25 mouse cellular contexts compared by ENCODE assay signal in genomic region chr8:47875865-47876264, GRCm38 (mm10). TPM values are rescaled to one million over a fixed set of nuclear protein-coding genes. Genes with fewer than 3 reads are reported as not detected.
DNase-seq lines count a peak whose midpoint lies in the region; ATAC-seq and TF ChIP-seq lines count a peak whose summit lies in the region.
"Had no signal": no experiment of that assay in that cellular context is flagged by ENCODE, and none has a peak within 500 bp of the region (broad histone marks: within the 10 kb centered on the region; RNA-seq: fewer than 3 reads in every experiment).

No protein-coding gene starts in this region.

- peaks cover 3% of the 10 kb centered on the region; the same call in 1 of the 2 replicates for H3K36me3 ChIP-seq in kidney, adult 2 months (ENCODE audit: control insufficient read depth, insufficient read depth, low read length)
- H3K36me3 ChIP-seq in kidney, embryonic 15.5 days, result peaks cover 70% of the 10 kb centered on the region
- no peaks in the 10 kb centered on the region for H3K36me3 ChIP-seq in intestine, embryonic 15.5 days

- H3K4me3 ChIP-seq in kidney, adult 2 months (ENCODE audit: insufficient read depth, low read depth, low read length), result no peak overlapping the region
- no peak overlapping the region for H3K4me3 ChIP-seq in kidney, embryonic 15.5 days (replicated peaks)
- H3K4me3 ChIP-seq in intestine, embryonic 15.5 days (replicated peaks), result no peak overlapping the region
- H3K4me3 ChIP-seq: embryonic facial prominence, embryonic 10.5 days; erythroblast, embryonic 14.5 days; forebrain, embryonic 10.5 days; gastrocnemius, adult 2 months; heart, embryonic 12.5 days had no signal

- no peaks in the 10 kb centered on the region for H3K27me3 ChIP-seq in kidney, adult 2 months (replicated peaks; ENCODE audit: control insufficient read depth, insufficient read depth, low read length)
- no peaks in the 10 kb centered on the region for H3K27me3 ChIP-seq in kidney, embryonic 15.5 days
- no peaks in the 10 kb centered on the region for H3K27me3 ChIP-seq in intestine, embryonic 15.5 days (replicated peaks)
- H3K27me3 ChIP-seq: CH12.LX; heart, embryonic 12.5 days had no signal

- DNase-seq in kidney, adult 2 months, result peak; percentile 72
- peak; percentile 50 to 56 for DNase-seq in kidney, adult 8-10 months
- DNase-seq in kidney, postnatal 25 days, result peak; percentile 34 to 66
- DNase-seq in embryo, embryonic 10.5 days (ENCODE audit: low spot score), result no peak
- no peak for DNase-seq in cerebellum, adult 9-11 months
- DNase-seq in urinary bladder, postnatal 14 days (ENCODE audit: low spot score), result no peak
- DNase-seq: adrenal gland, postnatal 10 days; cerebellum, adult 11 months; cerebellum, adult 9-10 months; cerebellum, postnatal 36 days; gastrocnemius, adult 2 months; gastrocnemius, postnatal 25 days had no signal

- no peaks in the 10 kb centered on the region for H3K9me3 ChIP-seq in kidney, embryonic 15.5 days (replicated peaks)
- H3K9me3 ChIP-seq in intestine, embryonic 15.5 days, result no peaks in the 10 kb centered on the region
- H3K9me3 ChIP-seq: embryonic facial prominence, embryonic 10.5 days; forebrain, embryonic 10.5 days; heart, embryonic 12.5 days had no signal

- H3K4me2 ChIP-seq in kidney, embryonic 15.5 days, result no peak overlapping the region
- H3K4me2 ChIP-seq in intestine, embryonic 15.5 days (replicated peaks), result no peak overlapping the region
- H3K4me2 ChIP-seq: heart, embryonic 12.5 days had no signal

- WGBS in kidney, adult 2 months, result 56% methylated on average over 12 of the region's 12 CpGs
- WGBS in kidney, embryonic 15.5 days, result 92% methylated on average over 12 of the region's 12 CpGs
- 82% methylated on average over 12 of the region's 12 CpGs for WGBS in intestine, embryonic 15.5 days

- no peak for ATAC-seq in kidney, embryonic 15.5 days (replicated peaks; ENCODE audit: low FRiP score)
- ATAC-seq in intestine, embryonic 15.5 days, result 0 out of 2 replicates have a peak, but pooled peaks have one; percentile 22
- ATAC-seq: forebrain, embryonic 14.5 days; hindbrain, embryonic 16.5 days had no signal

- peaks cover 16% of the 10 kb centered on the region for H3K4me1 ChIP-seq in kidney, adult 2 months (ENCODE audit: control insufficient read depth, insufficient read depth, low read length)
- peaks cover 18% of the 10 kb centered on the region; the same call in 1 of the 2 replicates for H3K4me1 ChIP-seq in kidney, embryonic 15.5 days
- no peaks in the 10 kb centered on the region for H3K4me1 ChIP-seq in intestine, embryonic 15.5 days (replicated peaks)
- H3K4me1 ChIP-seq: forebrain, embryonic 10.5 days had no signal

- TF ChIP-seq POLR2A in kidney, adult 2 months (IDR thresholded peaks at IDR 0.05; ENCODE audit: low read depth, low read length), result no peak

- TF ChIP-seq CTCF in kidney, adult 2 months (conservative IDR thresholded peaks at IDR 0.05; ENCODE audit: insufficient read depth, insufficient read length, low read depth, low read length), result no peak

- no peak overlapping the region for H3K9ac ChIP-seq in kidney, embryonic 15.5 days
- H3K9ac ChIP-seq in intestine, embryonic 15.5 days, result no peak overlapping the region
- H3K9ac ChIP-seq: heart, embryonic 12.5 days had no signal

- peak overlapping the region; percentile 71 for H3K27ac ChIP-seq in kidney, adult 2 months (ENCODE audit: insufficient read depth, low read depth, low read length)
- no peak overlapping the region for H3K27ac ChIP-seq in kidney, embryonic 15.5 days
- no peak overlapping the region for H3K27ac ChIP-seq in intestine, embryonic 15.5 days
- H3K27ac ChIP-seq: embryonic facial prominence, embryonic 10.5 days; forebrain, embryonic 10.5 days; gastrocnemius, adult 2 months had no signal

RNA-seq across cellular contexts. Expression of gene Cldn22, which starts 51.6 kb away (rescaled TPM):
- polyA plus RNA-seq in kidney, adult 2 months (2012; rRNA removed), result 0.77 and 1.3 TPM in 2 replicates
- not detected in 2 replicates for polyA plus RNA-seq in kidney, embryonic 15.5 days (2015; fragmentation: Nextera tagmentation; extraction: Ambion mirVana)
- not detected in 2 replicates for polyA plus RNA-seq in intestine, embryonic 15.5 days (2015; fragmentation: Nextera tagmentation; extraction: Ambion mirVana)
- polyA plus RNA-seq: brain, embryonic 14.5 days; embryonic facial prominence, embryonic 10.5 days; embryonic facial prominence, embryonic 14.5 days; erythroblast, embryonic 14.5 days; forebrain, embryonic 10.5 days; forebrain, embryonic 14.5 days; heart, embryonic 12.5 days; heart, embryonic 16.5 days; hindbrain, embryonic 11.5 days; hindbrain, embryonic 16.5 days had no signal

RNA-seq across cellular contexts. Expression of gene Cldn24, which starts 53.9 kb away (rescaled TPM):
- not detected in 2 replicates for polyA plus RNA-seq in kidney, adult 2 months (2012; rRNA removed)
- not detected in 2 replicates for polyA plus RNA-seq in kidney, embryonic 15.5 days (2015; fragmentation: Nextera tagmentation; extraction: Ambion mirVana)
- not detected in 2 replicates for polyA plus RNA-seq in intestine, embryonic 15.5 days (2015; fragmentation: Nextera tagmentation; extraction: Ambion mirVana)
- polyA plus RNA-seq: brain, embryonic 14.5 days; embryonic facial prominence, embryonic 10.5 days; embryonic facial prominence, embryonic 14.5 days; erythroblast, embryonic 14.5 days; forebrain, embryonic 10.5 days; forebrain, embryonic 14.5 days; heart, embryonic 12.5 days; heart, embryonic 16.5 days; hindbrain, embryonic 11.5 days; hindbrain, embryonic 16.5 days had no signal

Comparison
In these comparisons a context has a peak if more than half of its experiments do, and no peak if none do; other contexts are left out.
1. DNase-seq: peak in kidney, adult 2 months (single experiment), kidney, adult 8-10 months (2 of 2) and kidney, postnatal 25 days (2 of 2); none in embryo, embryonic 10.5 days (single experiment), cerebellum, adult 9-11 months (single experiment) and urinary bladder, postnatal 14 days (single experiment).